Mouse (Mus musculus) forebrain, embryonic 12.5 days (tissue): ENCODE results near the gene Duoxa1. TPM values are rescaled to one million over a fixed set of nuclear protein-coding genes. Genes with fewer than 3 reads are reported as not detected.

Experiments used
- ATAC-seq: fragments of 200-750 bp; cut with Nextera tagmentation; 2 replicates; pipeline ENCODE4 v1.8.0; 2017; ENCODE audit warnings: moderate TSS enrichment; ENCODE audit not compliant: low FRiP score
- H3K27ac ChIP-seq: fragments of 300-500 bp; sonication (generic); 2 replicates; pipeline ENCODE4 v1.5.1; 2016; ENCODE audit warnings: mild to moderate bottlenecking
- H3K27me3 ChIP-seq: fragments of 300-500 bp; sonication (generic); 2 replicates; pipeline ENCODE4 v1.6.1; 2016; ENCODE audit warnings: mild to moderate bottlenecking
- H3K36me3 ChIP-seq: fragments of 300-500 bp; sonication (generic); replicated peaks from 2 replicates; pipeline ENCODE4 v1.6.1; 2016; ENCODE audit warnings: mild to moderate bottlenecking
- H3K4me1 ChIP-seq: fragments of 300-500 bp; sonication (generic); 2 replicates; pipeline ENCODE4 v1.6.1; 2016
- H3K4me2 ChIP-seq: fragments of 300-500 bp; sonication (generic); 2 replicates; pipeline ENCODE4 v1.6.1; 2016; ENCODE audit warnings: mild to moderate bottlenecking, moderate library complexity
- H3K4me3 ChIP-seq: fragments of 300-500 bp; sonication (generic); replicated peaks from 2 replicates; pipeline ENCODE4 v1.5.1; 2016; ENCODE audit warnings: mild to moderate bottlenecking
- H3K9ac ChIP-seq: fragments of 300-500 bp; sonication (generic); 2 replicates; pipeline ENCODE4 v1.6.1; 2016; ENCODE audit warnings: mild to moderate bottlenecking
- H3K9me3 ChIP-seq: fragments of 300-500 bp; sonication (generic); 2 replicates; pipeline ENCODE4 v1.6.1; 2016
- WGBS: fragments of 180-500 bp; shearing (Covaris S2); methylation state at CpG from one replicate; pipeline ENCODE4 v1.1.7; 2016; 5-methylcytosine and 5-hydroxymethylcytosine counted together
- polyA plus RNA-seq: library from polyadenylated mRNA; unstranded; fragments of >200 nt; fragmentation: Nextera tagmentation; extraction: Ambion mirVana; gene quantifications from 2 replicates; pipeline ENCODE4 v1.2.1, GENCODE M21; 2016

Duoxa1 gene
- polyA plus RNA-seq, 1 experiment from 2014 or later = 0.17 TPM

- no peaks in the 10 kb centered on the region for H3K4me1 ChIP-seq
- no peaks in the 10 kb centered on the region for H3K27me3 ChIP-seq
- WGBS = 71% methylated on average over 2 of the region's 2 CpGs
- H3K9ac ChIP-seq = no peak overlapping the region
- H3K9me3 ChIP-seq = no peaks in the 10 kb centered on the region
- H3K27ac ChIP-seq = no peak overlapping the region
- no peak overlapping the region for H3K4me2 ChIP-seq
- no peaks in the 10 kb centered on the region for H3K36me3 ChIP-seq
- no peak overlapping the region for H3K4me3 ChIP-seq
- ATAC-seq = no peak
Measured at GRCm38 (mm10) chr2:122325361-122325760, 11.8 kb upstream of the Duoxa1 start.

- no peaks in the 10 kb centered on the region for H3K36me3 ChIP-seq
- H3K9ac ChIP-seq = no peak overlapping the region
- WGBS = 88% methylated on average over 3 of the region's 3 CpGs
- H3K4me2 ChIP-seq = no peak overlapping the region
- no peak overlapping the region for H3K27ac ChIP-seq
- no peaks in the 10 kb centered on the region for H3K27me3 ChIP-seq
- H3K9me3 ChIP-seq = no peaks in the 10 kb centered on the region
- ATAC-seq = no peak
- no peak overlapping the region for H3K4me3 ChIP-seq
- H3K4me1 ChIP-seq = no peaks in the 10 kb centered on the region
Measured at GRCm38 (mm10) chr2:122324586-122324985, 11.1 kb upstream of the Duoxa1 start.

- H3K36me3 ChIP-seq = no peaks in the 10 kb centered on the region
- WGBS = 59% methylated on average over 3 of the region's 3 CpGs
- no peak for ATAC-seq
Measured at GRCm38 (mm10) chr2:122323960-122324359, 10.4 kb upstream of the Duoxa1 start.

GRCm38 (mm10) chr2:122317384-122317783, 3.9 kb upstream of the Duoxa1 start:
- no peak for ATAC-seq
- WGBS = 68% methylated on average over 4 of the region's 4 CpGs
- Histone ChIP-seq H3K9me3 (no peaks in the 10 kb centered on the region), H3K36me3 (no peaks in the 10 kb centered on the region), H3K4me1 (peaks cover 11% of the 10 kb centered on the region), H3K4me3 (no peak overlapping the region), H3K9ac (no peak overlapping the region), H3K4me2 (no peak overlapping the region), H3K27me3 (peaks cover 31% of the 10 kb centered on the region), H3K27ac (no peak overlapping the region)

More at GRCm38 (mm10) chr2:122323960-122324359, 10.4 kb upstream of the Duoxa1 start:
- Histone ChIP-seq H3K4me1 (no peaks in the 10 kb centered on the region), H3K27me3 (no peaks in the 10 kb centered on the region), H3K4me2 (no peak overlapping the region), H3K9me3 (no peaks in the 10 kb centered on the region), H3K4me3 (no peak overlapping the region), H3K27ac (no peak overlapping the region), H3K9ac (no peak overlapping the region)

GRCm38 (mm10) chr2:122315372-122315771, 1.8 kb upstream of the Duoxa1 start, which contains the start of gene Duox1:
Gene Duox1, plus strand, starts transcription at chr2:122315672.
- Histone ChIP-seq H3K27ac (no peak within 1 kb of the TSS), H3K9me3 (no peaks in the 10 kb centered on the region), H3K36me3 (no peaks in the 10 kb centered on the region), H3K4me2 (no peak within 1 kb of the TSS), H3K4me1 (peaks cover 11% of the 10 kb centered on the region), H3K9ac (no peak within 1 kb of the TSS), H3K4me3 (no peak within 1 kb of the TSS), H3K27me3 (peaks cover 46% of the 10 kb centered on the region)
- WGBS = 88% methylated on average over 7 of the region's 7 CpGs
- ATAC-seq = no peak

GRCm38 (mm10) chr2:122312722-122313417, 660 bp downstream of the Duoxa1 start:
- no peaks in the 10 kb centered on the region for H3K9me3 ChIP-seq
- peak; percentile 33 for ATAC-seq
- peaks cover 56% of the 10 kb centered on the region for H3K27me3 ChIP-seq
- H3K36me3 ChIP-seq = no peaks in the 10 kb centered on the region
- peaks cover 11% of the 10 kb centered on the region for H3K4me1 ChIP-seq
- no peak overlapping the region for H3K27ac ChIP-seq
- H3K9ac ChIP-seq = no peak overlapping the region
- H3K4me3 ChIP-seq = peak overlapping the region; percentile 24
- peak overlapping the region; percentile 43 for H3K4me2 ChIP-seq
- WGBS = 4% methylated on average over 27 of the region's 27 CpGs

- H3K27me3 ChIP-seq = peaks cover 66% of the 10 kb centered on the region
- H3K9me3 ChIP-seq = no peaks in the 10 kb centered on the region
Measured at GRCm38 (mm10) chr2:122311561-122311960, 2.0 kb downstream of the Duoxa1 start.

GRCm38 (mm10) chr2:122309647-122310046, 3.9 kb downstream of the Duoxa1 start:
- no peak overlapping the region for H3K27ac ChIP-seq
- WGBS = 54% methylated on average over 3 of the region's 3 CpGs
- no peaks in the 10 kb centered on the region for H3K36me3 ChIP-seq
- peaks cover 11% of the 10 kb centered on the region for H3K4me1 ChIP-seq
- no peaks in the 10 kb centered on the region for H3K9me3 ChIP-seq
- ATAC-seq = no peak
- H3K4me3 ChIP-seq = no peak overlapping the region
- no peak overlapping the region for H3K4me2 ChIP-seq
- H3K9ac ChIP-seq = no peak overlapping the region
- peaks cover 75% of the 10 kb centered on the region for H3K27me3 ChIP-seq

More at GRCm38 (mm10) chr2:122311561-122311960, 2.0 kb downstream of the Duoxa1 start:
- H3K27ac ChIP-seq = no peak overlapping the region
- no peak overlapping the region for H3K9ac ChIP-seq
- ATAC-seq = no peak
- no peak overlapping the region for H3K4me3 ChIP-seq
- 39% methylated on average over 2 of the region's 2 CpGs for WGBS
- peaks cover 11% of the 10 kb centered on the region for H3K4me1 ChIP-seq
- H3K36me3 ChIP-seq = no peaks in the 10 kb centered on the region
- H3K4me2 ChIP-seq = no peak overlapping the region

GRCm38 (mm10) chr2:122306184-122306583, 7.3 kb downstream of the Duoxa1 start:
- H3K4me3 ChIP-seq = no peak overlapping the region
- no peaks in the 10 kb centered on the region for H3K9me3 ChIP-seq
- no peak overlapping the region for H3K4me2 ChIP-seq
- WGBS = 81% methylated on average over 4 of the region's 4 CpGs
- H3K36me3 ChIP-seq = no peaks in the 10 kb centered on the region
- no peak overlapping the region for H3K9ac ChIP-seq
- no peak for ATAC-seq
- peaks cover 77% of the 10 kb centered on the region for H3K27me3 ChIP-seq
- H3K4me1 ChIP-seq = peaks cover 10% of the 10 kb centered on the region
- H3K27ac ChIP-seq = no peak overlapping the region

- no peaks in the 10 kb centered on the region for H3K9me3 ChIP-seq
- H3K4me1 ChIP-seq = peaks cover 14% of the 10 kb centered on the region
- H3K27ac ChIP-seq = no peak overlapping the region
- H3K27me3 ChIP-seq = peaks cover 82% of the 10 kb centered on the region
- no peak for ATAC-seq
- H3K9ac ChIP-seq = no peak overlapping the region
- no peak overlapping the region for H3K4me2 ChIP-seq
- no peak overlapping the region for H3K4me3 ChIP-seq
- no peaks in the 10 kb centered on the region for H3K36me3 ChIP-seq
- WGBS = 83% methylated on average over 16 of the region's 16 CpGs
Measured at GRCm38 (mm10) chr2:122305097-122305892, 8.2 kb downstream of the Duoxa1 start.

- Histone ChIP-seq H3K27me3 (peaks cover 89% of the 10 kb centered on the region), H3K27ac (no peak overlapping the region)
- 87% methylated on average over 6 of the region's 6 CpGs for WGBS
Measured at GRCm38 (mm10) chr2:122304544-122304943, 9.0 kb downstream of the Duoxa1 start.

GRCm38 (mm10) chr2:122302574-122303241, 10.8 kb downstream of the Duoxa1 start:
- Histone ChIP-seq H3K4me3 (no peak overlapping the region), H3K27ac (no peak overlapping the region), H3K4me2 (no peak overlapping the region), H3K4me1 (peaks cover 34% of the 10 kb centered on the region), H3K27me3 (peaks cover 97% of the 10 kb centered on the region), H3K9ac (no peak overlapping the region), H3K9me3 (no peaks in the 10 kb centered on the region), H3K36me3 (no peaks in the 10 kb centered on the region)
- peak; percentile 52; the same call in 1 of the 2 replicates for ATAC-seq
- WGBS = 14% methylated on average over 9 of the region's 9 CpGs

More at GRCm38 (mm10) chr2:122304544-122304943, 9.0 kb downstream of the Duoxa1 start:
- Histone ChIP-seq H3K9me3 (no peaks in the 10 kb centered on the region), H3K4me1 (peaks cover 17% of the 10 kb centered on the region), H3K4me2 (no peak overlapping the region), H3K4me3 (no peak overlapping the region), H3K36me3 (no peaks in the 10 kb centered on the region), H3K9ac (no peak overlapping the region)
- ATAC-seq = no peak
